Mouse (Mus musculus): ENCODE results near the gene Gm49384.

Gene Gm49384

GRCm38 (mm10) chr12:69207396-69207795 is 3.3 kb upstream of the Gm49384 start:
- no peak for DNase-seq (ENCODE audit: low read depth, low spot score)

- no peak for DNase-seq (ENCODE audit: low read depth, low spot score)
Measured at GRCm38 (mm10) chr12:69198985-69199384, 5.1 kb downstream of the Gm49384 start.

- no peak for DNase-seq (ENCODE audit: low read depth, low spot score)
Measured at GRCm38 (mm10) chr12:69198164-69198535, 5.9 kb downstream of the Gm49384 start, which contains the start of gene Dnaaf2. Gene Dnaaf2 (minus strand): TSS chr12:69198429.

GRCm38 (mm10) chr12:69197378-69198163 is 6.5 kb downstream of the Gm49384 start:
- DNase-seq (ENCODE audit: low read depth, low spot score) = peak; percentile 79

GRCm38 (mm10) chr12:69196444-69197377 is 7.4 kb downstream of the Gm49384 start, which contains the start of gene Gm49383:
Gene Gm49383 (minus strand): TSS chr12:69197104.
- peak; percentile 83 for DNase-seq (ENCODE audit: low read depth, low spot score)

- no peak for DNase-seq (ENCODE audit: low read depth, low spot score)
Measured at GRCm38 (mm10) chr12:69192637-69193036, 11.4 kb downstream of the Gm49384 start.

- DNase-seq (ENCODE audit: low read depth, low spot score) = no peak
Measured at GRCm38 (mm10) chr12:69191396-69191795, 12.7 kb downstream of the Gm49384 start.

GRCm38 (mm10) chr12:69190522-69190921 is 13.5 kb downstream of the Gm49384 start:
- DNase-seq (ENCODE audit: low read depth, low spot score) = peak; percentile 47

- no peak for DNase-seq (ENCODE audit: low read depth, low spot score)
Measured at GRCm38 (mm10) chr12:69190074-69190473, 14.0 kb downstream of the Gm49384 start.

GRCm38 (mm10) chr12:69186811-69187471 is 17.1 kb downstream of the Gm49384 start:
- DNase-seq (ENCODE audit: low read depth, low spot score) = no peak

GRCm38 (mm10) chr12:69185371-69185770 is 18.7 kb downstream of the Gm49384 start:
- DNase-seq (ENCODE audit: low read depth, low spot score) = no peak

- no peak for DNase-seq (ENCODE audit: low read depth, low spot score)
Measured at GRCm38 (mm10) chr12:69184342-69185295, 19.4 kb downstream of the Gm49384 start.

- DNase-seq (ENCODE audit: low read depth, low spot score) = peak; percentile 98
Measured at GRCm38 (mm10) chr12:69183583-69184308, 20.3 kb downstream of the Gm49384 start, which contains the start of the genes Rpl36al and Mgat2. Gene Rpl36al (minus strand): TSS chr12:69184083. Gene Mgat2 (plus strand): TSS chr12:69184157.

- no peak for DNase-seq (ENCODE audit: low read depth, low spot score)
Measured at GRCm38 (mm10) chr12:69181800-69182199, 22.3 kb downstream of the Gm49384 start.

- DNase-seq (ENCODE audit: low read depth, low spot score) = no peak
Measured at GRCm38 (mm10) chr12:69179371-69179770, 24.7 kb downstream of the Gm49384 start.

- DNase-seq (ENCODE audit: low read depth, low spot score) = no peak
Measured at GRCm38 (mm10) chr12:69177526-69177925, 26.5 kb downstream of the Gm49384 start.

- DNase-seq (ENCODE audit: low read depth, low spot score) = no peak
Measured at GRCm38 (mm10) chr12:69175975-69176374, 28.1 kb downstream of the Gm49384 start.

- no peak for DNase-seq (ENCODE audit: low read depth, low spot score)
Measured at GRCm38 (mm10) chr12:69171307-69171706, 32.8 kb downstream of the Gm49384 start.

- peak; percentile 86 for DNase-seq (ENCODE audit: low read depth, low spot score)
Measured at GRCm38 (mm10) chr12:69168461-69169106, 35.5 kb downstream of the Gm49384 start, which contains the start of gene Lrr1. Gene Lrr1 (plus strand): TSS chr12:69168814.

All from CD4-positive helper T cell, adult 2 months (primary cell).